Mouse (Mus musculus): ENCODE data around the gene Oaz1.
"Not testable (repeated sequence)": the region's sequence is repeated elsewhere in the genome, so short reads cannot be mapped to it uniquely, and the experiment has no call there.

The Oaz1 gene

GRCm38 (mm10) chr10:80823847-80824643 is 2.4 kb upstream of the Oaz1 start:
- peak in 1 of 2 experiments; percentile 32 for DNase-seq

GRCm38 (mm10) chr10:80824827-80825226 is 1.6 kb upstream of the Oaz1 start:
- DNase-seq, result no peak

GRCm38 (mm10) chr10:80827063-80827869 is 810 bp downstream of the Oaz1 start:
- no peak for DNase-seq

- DNase-seq, result no peak
Measured at GRCm38 (mm10) chr10:80827870-80828420, 1.5 kb downstream of the Oaz1 start.

GRCm38 (mm10) chr10:80828587-80828986 is 2.1 kb downstream of the Oaz1 start:
- DNase-seq, result not testable (repeated sequence)

- no peak for DNase-seq
Measured at GRCm38 (mm10) chr10:80829359-80830278, 3.2 kb downstream of the Oaz1 start.

GRCm38 (mm10) chr10:80831136-80831535 is 4.7 kb downstream of the Oaz1 start:
- peak in 1 of 2 experiments; percentile 45 for DNase-seq

- no peak for DNase-seq
Measured at GRCm38 (mm10) chr10:80832818-80833217, 6.4 kb downstream of the Oaz1 start.

- no peak for DNase-seq
Measured at GRCm38 (mm10) chr10:80835617-80836016, 9.2 kb downstream of the Oaz1 start.

GRCm38 (mm10) chr10:80836949-80837379 is 10.5 kb downstream of the Oaz1 start:
- no peak for DNase-seq

GRCm38 (mm10) chr10:80837827-80838226 is 11.4 kb downstream of the Oaz1 start:
- no peak for DNase-seq

GRCm38 (mm10) chr10:80838346-80838912 is 12.0 kb downstream of the Oaz1 start:
- DNase-seq, result no peak

- DNase-seq, result no peak
Measured at GRCm38 (mm10) chr10:80839848-80840247, 13.4 kb downstream of the Oaz1 start.

GRCm38 (mm10) chr10:80841685-80842084 is 15.2 kb downstream of the Oaz1 start:
- DNase-seq, result no peak

- DNase-seq, result no peak
Measured at GRCm38 (mm10) chr10:80842334-80842733, 15.9 kb downstream of the Oaz1 start.

GRCm38 (mm10) chr10:80843087-80843930 is 16.9 kb downstream of the Oaz1 start:
- no peak for DNase-seq

- no peak for DNase-seq
Measured at GRCm38 (mm10) chr10:80843931-80844547, 17.6 kb downstream of the Oaz1 start, which contains the start of gene Lingo3. TSS of gene Lingo3 (minus strand) at chr10:80844039.

- no peak for DNase-seq
Measured at GRCm38 (mm10) chr10:80845055-80845693, 18.7 kb downstream of the Oaz1 start.

- no peak for DNase-seq
Measured at GRCm38 (mm10) chr10:80845732-80846131, 19.3 kb downstream of the Oaz1 start.

GRCm38 (mm10) chr10:80848571-80848970 is 22.1 kb downstream of the Oaz1 start:
- peak; percentile 52 to 58 for DNase-seq
